Mouse (Mus musculus) thymus, adult 2 months (tissue): ENCODE measurements around the gene Sema4d.

Source experiments
- CTCF ChIP-seq: fragments of 200-500 bp; IDR thresholded peaks from 2 replicates; pipeline ENCODE4 v1.5.1; 2012; ENCODE audit warnings: mild to moderate bottlenecking, control low read depth, low read length, moderate library complexity, borderline replicate concordance; ENCODE audit not compliant: control insufficient read depth, poor library complexity, insufficient read depth; ENCODE audit errors: extremely low read depth
- POLR2A ChIP-seq: fragments of 200-500 bp; IDR thresholded peaks from 2 replicates; pipeline ENCODE4 v1.6.1; 2012; ENCODE audit warnings: mild to moderate bottlenecking, low read length, control low read depth, moderate library complexity; ENCODE audit not compliant: control insufficient read depth, poor library complexity, insufficient read depth; ENCODE audit errors: extremely low read depth

- TF ChIP-seq POLR2A, result 0 out of 2 replicates have a peak, but pooled peaks have one; percentile 15
- TF ChIP-seq CTCF, result no peak
Measured at GRCm38 (mm10) chr13:51765369-51765768, 28.2 kb downstream of the Sema4d start.
